Mouse (Mus musculus): ENCODE measurements around the gene Rtl10. TPM values are rescaled to one million over a fixed set of nuclear protein-coding genes. Genes with fewer than 3 reads are reported as not detected.

The Rtl10 gene
- polyA plus RNA-seq (2012; rRNA removed), result 1.5 and 2.5 TPM in 2 replicates

GRCm38 (mm10) chr16:18498558-18498990 lies at the start of gene Rtl10, which contains the start of gene Gnb1l:
TSS of gene Rtl10 (plus strand) at chr16:18498901.
TSS of gene Gnb1l (plus strand) at chr16:18498713.

Other genes starting within 250 kb of the Rtl10 start
- gene Gm49776, start 240.6 kb upstream of the Rtl10 start, polyA plus RNA-seq (2012; rRNA removed), result 0.15 and 0.36 TPM in 2 replicates
- gene Dgcr8, start 209.7 kb upstream of the Rtl10 start, polyA plus RNA-seq (2012; rRNA removed), result 23.2 and 24.4 TPM in 2 replicates
- gene Tango2, start 150.8 kb upstream of the Rtl10 start, polyA plus RNA-seq (2012; rRNA removed), result 38.8 and 45.8 TPM in 2 replicates
- gene Arvcf, start 150.7 kb upstream of the Rtl10 start, polyA plus RNA-seq (2012; rRNA removed), result 6.8 and 7.3 TPM in 2 replicates
- gene Txnrd2, start 72.5 kb upstream of the Rtl10 start, polyA plus RNA-seq (2012; rRNA removed), result 100 and 122 TPM in 2 replicates
- gene Comt, start 72.0 kb upstream of the Rtl10 start, polyA plus RNA-seq (2012; rRNA removed), result 60.2 and 73.5 TPM in 2 replicates
- 4.7 and 6.2 TPM in 2 replicates for gene Gnb1l, start 188 bp upstream of the Rtl10 start, polyA plus RNA-seq (2012; rRNA removed)
- gene Tbx1, start 91.8 kb downstream of the Rtl10 start, polyA plus RNA-seq (2012; rRNA removed), result 0.01 and 0.07 TPM in 2 replicates
- gene Gp1bb, start 123.5 kb downstream of the Rtl10 start, polyA plus RNA-seq (2012; rRNA removed), result 12.3 and 14.7 TPM in 2 replicates
- 0.70 and 0.88 TPM in 2 replicates for gene Gm49601, start 127.5 kb downstream of the Rtl10 start, polyA plus RNA-seq (2012; rRNA removed)
- gene Sept5, start 131.1 kb downstream of the Rtl10 start, polyA plus RNA-seq (2012; rRNA removed), result 2.0 and 2.3 TPM in 2 replicates